Mouse (Mus musculus) kidney, embryonic 16.5 days (tissue): Measurements from ENCODE around the gene Usp13. TPM values are rescaled to one million over a fixed set of nuclear protein-coding genes. Genes with fewer than 3 reads are reported as not detected.

ENCODE experiments used
- ATAC-seq: fragments of 200-750 bp; cut with Nextera tagmentation; 2 replicates; pipeline ENCODE4 v1.8.0; 2017; ENCODE audit warnings: moderate TSS enrichment; ENCODE audit not compliant: low FRiP score, low TSS enrichment
- H3K27ac ChIP-seq: fragments of 300-500 bp; sonication (generic); 2 replicates; pipeline ENCODE4 v1.5.1; 2014; ENCODE audit warnings: low read length
- H3K27me3 ChIP-seq: fragments of 300-500 bp; sonication (generic); 2 replicates; pipeline ENCODE4 v1.6.1; 2014; ENCODE audit warnings: low read length, control low read depth, mixed read lengths; ENCODE audit not compliant: insufficient read depth
- H3K36me3 ChIP-seq: fragments of 300-500 bp; sonication (generic); 2 replicates; pipeline ENCODE4 v1.6.1; 2014; ENCODE audit warnings: low read length, control low read depth, mixed read lengths; ENCODE audit not compliant: insufficient read depth
- H3K4me1 ChIP-seq: fragments of 300-500 bp; sonication (generic); 2 replicates; pipeline ENCODE4 v1.6.1; 2014; ENCODE audit warnings: low read length, control low read depth, mixed read lengths; ENCODE audit not compliant: insufficient read depth
- H3K4me2 ChIP-seq: fragments of 300-500 bp; sonication (generic); replicated peaks from 2 replicates; pipeline ENCODE4 v1.6.1; 2014; ENCODE audit warnings: low read depth, low read length
- H3K4me3 ChIP-seq: fragments of 300-500 bp; sonication (generic); 2 replicates; pipeline ENCODE4 v1.5.1; 2014; ENCODE audit warnings: mild to moderate bottlenecking, low read length
- H3K9ac ChIP-seq: fragments of 300-500 bp; sonication (generic); replicated peaks from 2 replicates; pipeline ENCODE4 v1.6.1; 2014; ENCODE audit warnings: low read length
- H3K9me3 ChIP-seq: fragments of 300-500 bp; sonication (generic); 2 replicates; pipeline ENCODE4 v1.6.1; 2016; ENCODE audit warnings: low read length, control low read depth
- WGBS: fragments of 180-500 bp; shearing (Covaris S2); extraction: QIAGEN DNeasy Blood & Tissue Kit; methylation state at CpG from one replicate; pipeline ENCODE4 v1.1.7; 2014; 5-methylcytosine and 5-hydroxymethylcytosine counted together
- polyA plus RNA-seq: library from polyadenylated mRNA; unstranded; fragments of >200 nt; fragmentation: Nextera tagmentation; extraction: Ambion mirVana; gene quantifications from 2 replicates; pipeline ENCODE4 v1.2.1, GENCODE M21; 2015

Gene Usp13
- polyA plus RNA-seq, 1 experiment from 2014 or later = 5.2 TPM

DNA sequence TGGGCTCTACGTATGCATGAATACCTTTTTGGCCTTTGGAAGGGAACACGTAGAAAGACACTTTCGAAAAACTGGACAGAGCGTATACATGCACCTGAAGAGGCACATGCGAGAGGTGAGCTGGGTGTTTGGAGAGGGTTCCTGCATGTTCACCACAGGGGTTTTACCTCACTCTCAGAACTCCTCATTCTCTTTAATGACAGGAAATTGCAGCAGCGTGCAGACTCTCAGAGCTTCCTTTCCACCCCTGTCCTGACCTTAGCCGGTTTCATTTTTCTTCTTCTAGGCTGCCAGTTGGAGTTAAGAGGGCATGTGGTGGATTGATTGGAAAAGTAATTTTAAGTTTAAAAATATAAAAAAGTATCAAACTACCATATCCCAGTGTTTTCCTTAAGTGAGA is 20.5 kb downstream of the Usp13 start:
- WGBS = 79% methylated on average over 7 of the region's 7 CpGs
- H3K27ac ChIP-seq = no peak overlapping the region
- no peaks in the 10 kb centered on the region for H3K4me1 ChIP-seq
- 0 out of 2 replicates have a peak, but pooled peaks cover 10% of the 10 kb centered on the region for H3K36me3 ChIP-seq
- peaks cover 4% of the 10 kb centered on the region; the same call in 1 of the 2 replicates for H3K9me3 ChIP-seq
- no peak overlapping the region for H3K4me3 ChIP-seq
- no peak for ATAC-seq
- H3K9ac ChIP-seq = no peak overlapping the region
- no peaks in the 10 kb centered on the region for H3K27me3 ChIP-seq
- H3K4me2 ChIP-seq = no peak overlapping the region

DNA sequence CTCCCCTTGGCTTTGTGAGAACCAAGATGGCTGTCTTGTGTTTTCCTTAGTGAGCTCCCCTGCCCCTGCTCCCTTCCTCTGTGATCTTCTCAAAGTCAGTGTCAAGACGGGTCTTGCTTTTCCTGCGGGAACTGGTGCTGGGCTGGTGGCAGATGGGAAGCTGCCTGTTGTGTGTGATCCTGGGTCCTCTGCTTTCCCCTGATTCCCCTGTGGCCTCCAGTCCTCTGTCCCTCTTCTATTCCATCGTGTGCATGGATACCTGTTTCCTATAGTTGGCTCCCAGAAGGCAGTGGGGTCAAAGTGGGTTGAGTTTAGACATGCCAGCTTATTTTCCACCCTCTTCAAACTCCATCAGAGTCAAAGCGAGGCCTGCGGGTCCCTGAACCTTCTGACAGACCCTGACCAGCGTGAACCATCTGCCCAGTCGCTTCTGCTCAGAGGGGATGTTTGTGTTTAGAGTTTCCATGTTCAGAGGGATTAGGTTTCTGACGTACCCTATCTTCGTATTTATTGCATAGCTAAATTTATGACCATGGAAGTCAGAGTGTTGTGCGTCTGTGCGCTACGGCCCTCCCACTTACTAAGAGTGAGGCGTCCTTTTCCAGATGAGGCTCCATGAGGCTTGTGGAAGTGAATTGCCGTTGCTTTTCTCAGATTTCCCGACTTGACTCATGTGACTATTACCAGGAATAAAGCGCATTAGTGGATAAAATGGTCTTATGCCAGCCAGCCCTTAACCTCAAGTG is 39.2 kb downstream of the Usp13 start:
- no peak overlapping the region for H3K4me3 ChIP-seq
- no peaks in the 10 kb centered on the region for H3K27me3 ChIP-seq
- H3K9me3 ChIP-seq = peaks cover 6% of the 10 kb centered on the region; the same call in 1 of the 2 replicates
- H3K4me1 ChIP-seq = peaks cover 3% of the 10 kb centered on the region; the same call in 1 of the 2 replicates
- H3K36me3 ChIP-seq = no peaks in the 10 kb centered on the region
- H3K9ac ChIP-seq = no peak overlapping the region
- H3K27ac ChIP-seq = no peak overlapping the region
- no peak overlapping the region for H3K4me2 ChIP-seq
- peak; percentile 81 for ATAC-seq
- WGBS = 29% methylated on average over 16 of the region's 16 CpGs

DNA sequence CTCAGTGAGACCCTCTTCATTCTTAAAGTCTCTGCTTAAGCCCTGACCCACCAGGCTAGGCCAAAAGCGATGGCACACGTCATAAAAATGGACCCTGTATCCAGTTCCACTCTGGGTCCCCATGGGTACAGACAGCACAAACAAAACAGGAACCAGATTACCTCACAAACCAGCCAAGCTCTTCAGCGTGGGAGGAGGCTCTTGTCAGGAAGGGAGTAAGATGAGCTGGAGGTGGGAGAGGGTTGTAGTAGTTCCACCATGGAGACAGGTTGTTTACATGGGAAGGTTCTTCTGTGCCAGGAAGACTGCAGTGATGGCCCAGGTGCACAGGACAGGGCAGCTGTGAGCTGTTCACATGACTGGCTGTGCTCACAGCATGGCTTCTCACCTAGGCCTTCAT is 53.7 kb downstream of the Usp13 start:
- Histone ChIP-seq H3K27ac (no peak overlapping the region), H3K4me1 (no peaks in the 10 kb centered on the region), H3K4me2 (no peak overlapping the region), H3K9me3 (no peaks in the 10 kb centered on the region), H3K4me3 (no peak overlapping the region), H3K9ac (no peak overlapping the region), H3K36me3 (no peaks in the 10 kb centered on the region), H3K27me3 (no peaks in the 10 kb centered on the region)
- ATAC-seq = peak; percentile 54; the same call in 1 of the 2 replicates
- WGBS = 46% methylated on average over 3 of the region's 3 CpGs

DNA sequence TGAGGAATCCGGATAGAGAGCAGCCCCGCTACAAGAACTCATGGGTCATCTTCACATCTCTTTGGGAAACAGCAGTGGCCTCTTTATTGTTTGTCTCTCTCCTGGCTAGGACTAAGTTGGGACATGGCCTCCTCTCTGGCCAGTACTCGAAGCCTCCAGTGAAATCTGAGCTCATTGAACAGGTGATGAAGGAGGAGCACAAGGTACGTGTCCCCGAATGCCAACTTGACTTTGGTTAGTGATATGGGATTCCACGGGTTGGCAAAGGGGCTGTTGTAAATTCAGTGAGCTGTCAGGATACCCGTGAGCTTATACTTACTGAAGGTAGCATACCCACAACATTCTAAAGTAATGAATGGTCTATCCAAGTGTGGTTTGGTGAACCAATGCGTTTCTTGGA is 69.0 kb downstream of the Usp13 start:
- H3K4me1 ChIP-seq = no peaks in the 10 kb centered on the region
- no peak overlapping the region for H3K4me3 ChIP-seq
- H3K9ac ChIP-seq = no peak overlapping the region
- peaks cover 2% of the 10 kb centered on the region; the same call in 1 of the 2 replicates for H3K36me3 ChIP-seq
- ATAC-seq = no peak
- no peak overlapping the region for H3K27ac ChIP-seq
- H3K9me3 ChIP-seq = no peaks in the 10 kb centered on the region
- H3K27me3 ChIP-seq = no peaks in the 10 kb centered on the region
- 86% methylated on average over 8 of the region's 8 CpGs for WGBS
- H3K4me2 ChIP-seq = no peak overlapping the region

DNA sequence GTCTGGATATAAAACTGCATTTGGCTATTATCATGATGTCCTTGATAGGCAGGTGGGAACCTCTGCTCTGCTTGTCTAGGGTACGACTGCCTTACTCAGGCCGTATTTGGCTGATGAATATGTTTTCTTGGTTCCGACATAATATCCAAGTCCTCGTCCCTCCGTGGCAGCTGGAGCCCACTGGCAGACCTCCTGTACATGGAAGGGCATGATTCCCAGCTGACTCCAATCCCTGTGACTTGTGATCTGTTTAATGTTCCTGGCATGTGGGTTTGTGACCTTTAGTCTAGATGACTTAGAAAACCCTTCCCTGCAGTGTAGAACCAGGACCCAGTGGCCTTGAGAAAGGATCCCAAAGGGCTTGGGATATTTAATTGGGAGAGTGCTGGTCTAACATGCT is 71.5 kb downstream of the Usp13 start:
- Histone ChIP-seq H3K4me1 (no peaks in the 10 kb centered on the region), H3K9me3 (no peaks in the 10 kb centered on the region), H3K27ac (no peak overlapping the region), H3K4me2 (no peak overlapping the region), H3K4me3 (no peak overlapping the region), H3K27me3 (no peaks in the 10 kb centered on the region), H3K9ac (no peak overlapping the region), H3K36me3 (no peaks in the 10 kb centered on the region)
- 88% methylated on average over 5 of the region's 5 CpGs for WGBS
- no peak for ATAC-seq

DNA sequence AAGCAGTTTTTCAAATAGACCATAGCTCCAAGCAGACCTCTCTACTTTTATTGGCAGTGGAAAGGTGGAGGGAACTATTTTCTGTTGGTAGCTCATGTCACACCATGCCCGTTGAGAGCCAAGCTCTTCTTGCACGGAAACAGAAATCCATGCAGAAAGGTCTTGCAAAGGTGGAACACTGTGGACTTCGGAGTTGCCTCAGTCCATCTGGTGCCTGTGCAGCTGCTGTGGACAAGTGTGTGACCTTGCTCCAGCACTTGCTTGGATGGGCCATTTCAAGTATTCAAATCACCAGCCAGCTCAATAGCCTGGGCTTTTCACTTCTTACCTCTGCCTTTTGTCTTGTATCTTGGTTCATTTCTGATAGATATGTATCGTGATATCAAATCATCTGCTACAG is 72.8 kb downstream of the Usp13 start:
- WGBS = 95% methylated on average over 4 of the region's 4 CpGs
- H3K4me3 ChIP-seq = no peak overlapping the region
- no peak overlapping the region for H3K4me2 ChIP-seq
- ATAC-seq = no peak
- H3K9ac ChIP-seq = no peak overlapping the region
- no peaks in the 10 kb centered on the region for H3K27me3 ChIP-seq
- H3K36me3 ChIP-seq = no peaks in the 10 kb centered on the region
- no peaks in the 10 kb centered on the region for H3K4me1 ChIP-seq
- no peak overlapping the region for H3K27ac ChIP-seq
- H3K9me3 ChIP-seq = no peaks in the 10 kb centered on the region

DNA sequence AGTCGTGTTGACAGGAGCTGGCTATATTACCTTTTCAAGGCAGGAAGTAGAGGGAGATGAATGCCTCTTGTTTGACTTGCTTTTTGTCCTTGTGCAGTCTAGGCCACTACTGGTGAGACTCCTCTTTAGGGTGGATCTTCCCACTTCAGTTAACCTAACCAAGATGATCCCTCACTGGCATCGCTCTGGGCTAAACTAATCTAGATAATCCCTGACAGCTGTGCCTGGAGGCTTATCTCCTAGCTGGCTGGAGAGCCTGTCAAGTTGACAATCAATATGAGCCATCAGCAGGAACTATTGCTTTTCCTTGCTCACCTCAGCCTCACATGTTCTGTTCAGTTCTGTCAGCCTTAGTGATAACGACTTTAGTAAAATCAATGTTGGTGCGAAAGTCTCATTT is 86.1 kb downstream of the Usp13 start:
- Histone ChIP-seq H3K27me3 (no peaks in the 10 kb centered on the region), H3K4me2 (no peak overlapping the region), H3K4me3 (no peak overlapping the region), H3K9ac (no peak overlapping the region), H3K9me3 (no peaks in the 10 kb centered on the region), H3K36me3 (no peaks in the 10 kb centered on the region), H3K27ac (no peak overlapping the region), H3K4me1 (no peaks in the 10 kb centered on the region)
- WGBS = 74% methylated on average over 4 of the region's 4 CpGs
- ATAC-seq = no peak

DNA sequence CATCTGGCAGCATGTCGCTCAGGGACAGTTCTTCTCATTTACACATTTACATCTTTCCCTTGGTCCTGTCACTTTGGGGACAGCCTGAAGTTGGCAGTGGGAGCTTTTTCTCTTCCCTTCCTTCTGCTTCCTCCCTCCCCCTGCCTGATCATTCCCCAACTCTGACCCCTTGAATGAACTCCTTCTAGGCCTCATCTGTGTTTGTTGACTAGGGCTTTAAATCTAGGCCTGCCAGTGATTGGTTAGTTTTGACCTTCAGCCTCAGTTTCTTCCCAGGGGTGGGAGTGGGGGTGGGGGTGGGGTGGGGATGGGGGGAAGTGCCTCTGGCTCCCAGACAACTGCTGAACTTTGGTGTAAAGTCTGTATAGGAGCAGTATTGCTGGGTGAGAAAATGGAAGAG is 87.3 kb downstream of the Usp13 start:
- Histone ChIP-seq H3K27ac (no peak overlapping the region), H3K4me2 (no peak overlapping the region), H3K4me1 (no peaks in the 10 kb centered on the region), H3K27me3 (no peaks in the 10 kb centered on the region), H3K9me3 (no peaks in the 10 kb centered on the region), H3K9ac (no peak overlapping the region), H3K4me3 (no peak overlapping the region), H3K36me3 (no peaks in the 10 kb centered on the region)
- WGBS = 67% methylated on average over 1 of the region's 1 CpGs
- ATAC-seq = no peak

DNA sequence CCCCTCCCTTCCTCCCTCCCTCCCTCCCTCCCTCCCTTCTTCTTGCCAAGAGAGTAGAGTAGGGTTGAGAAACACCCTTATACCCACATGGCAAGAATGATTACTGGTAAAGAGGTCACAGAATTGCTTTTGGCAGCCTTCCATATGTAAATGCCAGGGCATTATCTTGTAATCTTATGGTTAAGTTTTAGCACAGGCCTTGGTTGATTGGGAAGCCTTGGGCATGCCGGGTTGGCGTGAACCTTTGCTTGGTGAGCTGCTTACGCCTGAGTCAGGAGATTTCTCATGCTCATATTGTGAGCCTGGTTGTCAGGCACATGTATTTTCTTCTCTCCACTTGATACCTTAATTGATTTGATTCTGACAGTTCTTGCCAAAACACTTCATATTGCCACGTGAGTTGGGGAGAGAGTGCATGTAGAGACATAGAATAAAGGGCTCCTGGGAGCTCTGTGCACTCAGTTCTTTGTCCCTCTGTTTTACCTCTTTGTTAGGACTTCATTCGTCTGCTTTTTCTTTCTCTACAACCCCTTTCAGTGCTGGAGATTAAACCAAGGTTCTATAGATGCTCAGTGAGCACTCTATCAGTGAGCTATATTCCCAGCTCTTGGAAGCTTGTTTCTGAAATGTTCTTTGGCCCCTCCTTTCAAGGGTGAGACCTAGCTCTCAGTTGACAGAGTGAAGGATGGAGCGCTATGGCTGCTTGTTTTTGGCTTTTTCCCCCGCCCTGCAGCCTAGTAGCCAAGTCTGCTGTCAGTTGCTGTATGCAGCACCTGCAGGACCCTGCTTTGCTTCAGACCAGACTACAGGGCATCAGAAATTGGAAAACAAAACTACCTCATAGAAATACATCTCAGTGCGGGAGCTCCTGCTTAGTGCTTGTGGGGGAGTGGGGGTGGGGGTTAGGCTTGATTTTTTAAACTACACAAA is 88.8 kb downstream of the Usp13 start:
- H3K4me1 ChIP-seq = no peaks in the 10 kb centered on the region
- no peak overlapping the region for H3K9ac ChIP-seq
- 86% methylated on average over 8 of the region's 8 CpGs for WGBS
- H3K4me3 ChIP-seq = no peak overlapping the region
- H3K4me2 ChIP-seq = no peak overlapping the region
- H3K27ac ChIP-seq = no peak overlapping the region
- no peak for ATAC-seq
- H3K27me3 ChIP-seq = no peaks in the 10 kb centered on the region
- no peaks in the 10 kb centered on the region for H3K9me3 ChIP-seq
- H3K36me3 ChIP-seq = no peaks in the 10 kb centered on the region

DNA sequence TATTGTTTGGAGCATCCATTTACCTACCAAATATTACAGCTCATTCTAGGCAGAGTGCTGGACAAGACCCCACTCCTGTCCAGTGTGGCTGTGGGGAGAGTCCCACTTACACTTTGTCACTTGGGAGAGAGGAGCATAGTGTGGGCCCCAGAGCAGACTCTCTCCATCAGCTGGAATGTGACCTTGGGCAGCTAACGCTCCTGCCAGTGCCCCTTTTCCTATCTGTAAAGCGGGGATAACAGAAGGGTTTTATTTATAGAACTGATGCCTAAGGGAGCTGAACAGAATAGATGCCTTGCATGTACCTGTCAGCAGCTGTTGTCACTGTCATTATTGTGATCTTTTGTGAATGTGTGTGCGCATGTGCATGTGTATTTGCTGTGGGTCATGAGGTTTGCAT is 91.1 kb downstream of the Usp13 start:
- no peak overlapping the region for H3K4me3 ChIP-seq
- H3K4me2 ChIP-seq = no peak overlapping the region
- no peaks in the 10 kb centered on the region for H3K36me3 ChIP-seq
- no peak overlapping the region for H3K9ac ChIP-seq
- 86% methylated on average over 3 of the region's 3 CpGs for WGBS
- ATAC-seq = no peak
- H3K27ac ChIP-seq = no peak overlapping the region
- H3K27me3 ChIP-seq = no peaks in the 10 kb centered on the region
- H3K9me3 ChIP-seq = no peaks in the 10 kb centered on the region
- no peaks in the 10 kb centered on the region for H3K4me1 ChIP-seq
